Mouse (Mus musculus): ENCODE results near the gene Runx1. TPM values are rescaled to one million over a fixed set of nuclear protein-coding genes. Genes with fewer than 3 reads are reported as not detected.

The Runx1 gene
- total and polyA plus RNA-seq, 3 experiments: 3.6 to 4.9 (median 4.2) TPM

DNA sequence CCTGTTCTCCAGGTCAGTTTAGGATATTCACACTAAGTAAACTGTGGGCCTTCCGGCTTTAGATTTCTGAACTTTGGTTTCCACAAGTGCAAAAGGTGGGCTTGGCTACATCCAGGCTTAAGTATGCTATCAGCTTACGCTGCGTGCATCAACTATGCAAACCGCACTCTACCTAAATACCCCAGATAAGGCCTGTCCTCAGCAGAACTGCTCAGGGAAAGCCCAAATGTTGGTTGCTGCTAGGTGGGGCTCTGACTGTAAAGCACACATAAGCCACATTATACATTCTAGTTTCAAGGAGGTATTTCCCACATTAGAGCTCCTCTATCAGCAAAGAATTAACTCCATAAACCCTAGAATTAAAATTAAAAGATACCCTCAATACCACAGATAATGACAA, 33.0 kb downstream of the Runx1 start:
- no peak for DNase-seq

DNA sequence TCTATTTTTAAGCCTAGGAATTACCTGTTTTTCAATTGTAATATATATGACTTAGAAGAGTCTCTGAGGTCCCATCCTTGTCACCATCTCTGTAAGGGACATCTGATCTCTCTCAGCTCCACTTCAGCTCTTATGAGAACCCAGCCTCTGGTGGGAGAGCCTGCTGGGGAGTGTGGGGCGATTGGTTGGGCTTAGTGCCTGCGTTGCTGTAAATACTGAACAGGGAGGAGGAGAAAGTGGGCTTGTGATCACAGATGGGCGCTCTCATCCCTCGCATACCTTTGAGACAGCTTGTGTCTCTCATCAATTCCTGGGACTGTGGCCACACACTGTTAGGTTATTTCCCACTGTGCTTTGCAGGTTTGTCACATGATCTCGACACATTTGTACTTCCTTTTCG, 35.3 kb downstream of the Runx1 start:
- no peak for DNase-seq

DNA sequence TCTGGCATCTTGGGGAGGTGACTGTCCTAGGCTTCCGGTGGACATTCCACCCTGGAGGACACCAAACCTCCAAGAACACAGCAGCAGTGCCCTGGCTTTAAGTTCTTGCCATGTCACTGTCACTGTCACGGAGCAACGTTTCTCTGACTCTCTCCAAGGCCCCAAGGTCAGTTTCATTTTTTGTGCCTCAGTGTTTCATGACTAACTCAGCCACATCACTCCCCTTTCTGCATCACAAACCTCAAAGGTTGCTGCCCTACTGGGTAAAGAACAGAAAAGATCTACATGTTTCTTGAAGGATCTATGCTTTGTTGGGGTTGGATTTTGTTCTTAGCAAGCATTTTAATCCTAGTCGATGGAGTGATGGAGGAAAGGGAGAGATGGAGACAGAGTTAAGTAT, 36.1 kb downstream of the Runx1 start:
- DNase-seq: no peak

DNA sequence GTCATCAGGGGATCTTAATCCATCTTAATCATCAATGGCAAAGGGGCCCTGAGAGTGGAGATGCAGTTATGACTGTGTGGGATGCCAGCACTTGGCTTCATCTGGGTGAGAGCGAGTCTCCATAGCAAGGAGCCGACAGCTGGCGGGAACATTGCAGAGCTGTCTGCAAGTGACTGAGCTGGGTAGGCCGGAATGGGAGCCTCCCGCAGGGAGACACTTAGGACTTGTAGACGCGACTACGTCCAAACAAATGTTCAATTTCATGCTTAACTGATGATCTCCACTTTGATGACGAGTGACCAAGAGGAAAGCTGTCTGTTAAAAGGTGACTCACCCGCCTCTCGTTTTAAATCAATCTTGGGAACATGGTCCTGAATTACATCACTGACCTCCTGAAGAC, 37.5 kb downstream of the Runx1 start:
- DNase-seq: no peak

DNA sequence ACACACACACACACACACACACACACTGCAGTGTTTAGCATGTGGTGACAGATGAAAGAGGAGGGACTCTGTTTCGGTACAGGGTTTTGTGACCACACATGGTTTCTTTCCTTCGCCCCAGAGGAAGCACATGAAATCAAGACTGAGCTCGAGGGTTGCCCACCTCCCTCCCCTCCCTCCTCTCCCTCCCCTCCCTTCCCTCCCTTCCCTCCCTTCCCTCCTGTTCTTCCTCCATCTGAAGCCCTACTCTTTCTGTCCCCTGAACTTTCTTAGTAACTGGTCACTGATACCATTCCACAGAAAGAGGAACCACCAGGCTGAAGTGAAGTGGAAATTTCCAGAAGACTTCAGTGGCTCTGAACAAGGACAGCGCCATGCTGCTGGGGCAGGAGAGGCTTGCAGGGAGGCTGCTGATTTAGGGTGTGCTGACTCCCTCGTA, 39.0 kb downstream of the Runx1 start:
- DNase-seq: no peak

DNA sequence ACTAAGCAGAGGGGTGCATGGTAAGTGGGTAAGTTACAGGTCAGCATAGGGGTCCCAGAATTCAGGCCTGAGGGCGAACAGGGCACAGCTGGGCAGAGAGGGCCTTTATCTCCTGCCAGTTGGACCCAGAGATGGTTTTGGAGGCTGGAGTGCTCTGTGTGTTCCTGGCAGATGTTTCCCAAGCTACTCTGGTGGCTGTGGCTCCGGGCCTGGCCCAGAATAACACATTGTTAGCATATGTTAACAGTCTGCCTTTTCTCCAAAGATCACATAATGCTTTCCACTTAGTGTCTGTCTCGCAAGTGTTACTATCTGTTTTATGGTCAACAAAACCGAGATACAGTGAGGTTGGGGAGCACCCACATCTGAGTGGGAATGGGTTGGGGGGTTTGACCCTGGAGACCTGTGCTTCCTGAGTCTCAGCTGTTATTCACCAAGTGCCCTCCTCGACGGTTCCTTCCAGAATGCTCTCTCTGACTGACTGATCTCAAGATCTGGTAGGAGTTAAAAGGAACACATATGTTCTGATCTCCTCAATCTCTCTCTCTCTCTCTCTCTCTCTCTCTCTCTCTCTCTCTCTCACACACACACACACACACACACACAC, 39.6 kb downstream of the Runx1 start:
- DNase-seq: no peak

DNA sequence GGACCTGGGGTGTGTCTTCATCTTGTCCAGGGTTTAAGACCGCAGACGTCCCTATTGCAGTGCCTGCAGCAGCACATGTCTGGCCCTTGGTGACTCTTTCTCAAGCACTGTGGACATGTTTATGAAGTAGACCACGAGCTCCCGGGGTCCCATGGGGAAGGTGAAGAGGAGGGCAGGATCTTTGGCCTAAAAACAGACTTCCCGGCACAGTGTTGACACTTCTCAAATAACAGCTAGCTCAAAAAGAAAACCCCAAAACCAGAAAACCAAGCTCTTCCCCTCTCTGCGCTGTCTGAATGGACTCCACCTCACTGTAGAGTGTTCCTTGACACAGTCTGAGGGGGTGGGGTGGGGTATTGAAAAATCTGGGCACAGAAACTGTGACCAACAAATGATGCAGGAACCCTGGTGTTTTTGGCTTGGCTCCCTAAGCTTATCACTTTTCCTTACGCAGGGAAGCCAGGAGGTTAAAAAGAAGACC, 42.3 kb downstream of the Runx1 start:
- no peak for DNase-seq

DNA sequence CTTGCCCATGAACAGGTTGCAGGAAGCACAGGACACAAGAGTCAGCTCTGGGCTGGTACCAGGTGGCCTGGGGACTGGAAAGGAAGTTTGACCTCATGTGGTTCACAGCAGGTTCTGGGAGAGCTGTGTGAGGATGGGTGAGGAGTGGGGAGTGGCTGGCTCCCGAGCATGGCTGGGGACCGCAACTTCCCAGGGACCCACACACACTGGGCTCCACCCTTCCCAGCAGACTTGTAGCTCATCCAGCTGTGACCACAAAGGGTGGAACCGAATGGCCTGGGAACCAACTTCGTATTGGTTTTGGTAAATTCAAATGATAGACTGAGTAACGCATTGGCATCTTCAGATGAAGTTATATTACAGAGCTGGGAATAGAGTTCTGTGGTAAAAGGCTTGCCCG, 43.5 kb downstream of the Runx1 start:
- no peak for DNase-seq

DNA sequence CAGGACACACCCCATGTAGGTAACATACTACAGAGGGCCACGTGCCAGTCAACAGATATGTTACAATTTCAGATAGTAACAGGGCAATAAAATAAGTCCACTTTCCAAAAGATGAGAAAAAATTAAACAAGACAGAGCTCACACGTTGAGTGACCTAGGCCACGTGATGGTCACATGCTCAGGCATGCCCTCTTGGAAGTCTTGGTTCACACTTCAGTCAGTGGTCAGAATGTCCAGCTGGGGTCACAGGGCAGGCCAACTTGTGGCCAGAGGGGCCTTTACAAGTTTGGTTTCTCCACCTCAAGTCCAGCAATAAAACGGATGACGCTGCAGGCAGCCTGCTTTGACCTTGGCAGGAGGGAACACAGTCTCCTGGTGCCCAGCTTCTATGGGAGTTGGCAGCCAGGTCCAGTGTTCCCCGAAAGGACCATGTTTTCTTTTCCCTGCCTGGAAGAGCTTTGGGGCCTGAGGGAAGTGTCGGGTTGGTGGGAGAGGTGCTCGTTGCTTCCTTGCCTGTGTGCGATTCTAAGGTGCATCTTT, 46.0 kb downstream of the Runx1 start:
- peak; percentile 33 for DNase-seq

DNA sequence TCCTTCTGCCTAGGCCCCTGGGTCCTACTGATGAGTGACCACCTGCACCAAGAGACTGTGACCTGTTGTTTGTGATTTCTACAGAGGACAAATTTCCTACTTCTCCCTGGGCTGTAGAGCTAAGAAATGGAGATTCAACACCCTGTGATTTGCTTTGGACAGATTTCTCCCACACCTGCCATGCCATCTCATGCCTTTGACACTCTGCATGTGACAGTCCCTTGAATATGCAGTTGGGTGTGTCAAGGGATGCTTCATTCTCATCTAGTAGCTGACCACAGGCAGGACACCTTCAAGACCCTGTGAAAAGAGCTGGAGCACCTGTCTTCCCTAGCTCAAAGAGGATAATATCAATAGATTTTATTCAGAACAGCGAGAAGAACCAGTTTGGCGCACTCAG, 46.8 kb downstream of the Runx1 start:
- no peak for DNase-seq

DNA sequence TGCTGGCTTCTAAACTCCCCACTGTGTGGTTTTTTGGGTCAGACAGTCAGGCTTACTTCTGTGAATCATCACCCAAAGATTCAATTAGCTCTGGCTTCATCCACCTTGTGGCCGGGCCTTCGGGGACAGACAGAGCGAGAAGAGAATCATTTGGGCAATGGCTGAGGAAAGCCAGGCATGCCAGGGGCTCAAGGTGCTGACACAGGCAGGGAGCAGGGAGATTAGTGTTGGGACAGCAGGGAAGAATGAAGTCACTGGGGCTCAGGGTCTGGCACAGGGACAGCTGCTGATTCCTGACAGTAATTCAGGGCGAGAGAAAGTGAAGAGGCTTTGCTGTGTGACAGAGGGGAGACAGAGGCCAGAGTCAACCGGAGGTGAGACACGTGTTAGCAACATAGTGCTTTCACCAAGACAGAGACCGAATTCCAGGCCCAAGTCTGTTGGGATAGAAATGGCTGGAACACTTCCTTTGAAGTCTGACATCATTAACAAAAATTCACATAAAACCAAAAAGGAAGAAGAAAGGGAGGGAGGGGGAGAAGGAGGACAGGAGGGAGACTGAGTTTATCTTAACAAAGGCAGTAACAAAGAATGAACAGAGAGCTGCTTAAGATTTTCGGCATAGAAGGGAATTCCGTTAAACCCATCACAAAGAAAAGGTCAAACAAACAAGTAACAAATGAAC, 47.7 kb downstream of the Runx1 start:
- no peak for DNase-seq

DNA sequence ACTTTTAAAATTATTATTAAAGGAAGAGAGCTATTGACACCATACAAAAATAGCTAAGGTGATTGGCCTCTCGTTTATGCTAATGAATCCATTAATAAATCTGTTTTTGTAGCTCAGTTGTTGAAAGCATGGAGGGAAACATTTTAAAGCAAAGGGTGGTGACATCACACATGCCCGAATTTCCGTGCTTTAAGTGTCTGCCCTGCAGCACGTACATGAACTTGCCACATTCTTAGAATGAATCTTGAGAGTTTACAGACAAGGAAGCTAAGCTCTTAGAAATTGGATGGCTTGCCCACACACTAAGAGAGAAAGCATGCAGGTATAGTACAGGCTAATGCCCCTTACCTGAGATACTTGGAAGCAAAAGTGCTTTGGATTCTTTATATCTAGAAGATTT, 58.1 kb downstream of the Runx1 start:
- DNase-seq: no peak

DNA sequence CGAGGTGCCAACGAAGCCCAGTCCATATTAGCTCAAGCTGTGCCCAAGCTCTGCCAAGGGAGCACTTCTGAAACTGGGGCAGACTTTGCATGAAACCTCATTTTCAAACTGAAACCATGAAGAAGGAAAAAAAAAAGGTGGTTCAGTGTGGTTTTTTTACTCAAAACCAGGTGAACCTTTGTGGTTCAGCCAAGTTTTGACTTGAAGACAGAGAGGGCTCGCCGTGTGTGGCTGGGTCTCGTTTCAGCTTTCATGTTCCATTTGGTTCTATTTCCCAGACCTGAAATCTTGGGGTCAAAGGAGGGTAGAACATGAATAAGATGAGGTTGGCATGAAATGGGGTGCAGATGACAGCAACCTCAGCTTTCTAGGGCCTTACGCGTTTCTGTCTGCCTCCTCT, 58.5 kb downstream of the Runx1 start:
- no peak for DNase-seq

DNA sequence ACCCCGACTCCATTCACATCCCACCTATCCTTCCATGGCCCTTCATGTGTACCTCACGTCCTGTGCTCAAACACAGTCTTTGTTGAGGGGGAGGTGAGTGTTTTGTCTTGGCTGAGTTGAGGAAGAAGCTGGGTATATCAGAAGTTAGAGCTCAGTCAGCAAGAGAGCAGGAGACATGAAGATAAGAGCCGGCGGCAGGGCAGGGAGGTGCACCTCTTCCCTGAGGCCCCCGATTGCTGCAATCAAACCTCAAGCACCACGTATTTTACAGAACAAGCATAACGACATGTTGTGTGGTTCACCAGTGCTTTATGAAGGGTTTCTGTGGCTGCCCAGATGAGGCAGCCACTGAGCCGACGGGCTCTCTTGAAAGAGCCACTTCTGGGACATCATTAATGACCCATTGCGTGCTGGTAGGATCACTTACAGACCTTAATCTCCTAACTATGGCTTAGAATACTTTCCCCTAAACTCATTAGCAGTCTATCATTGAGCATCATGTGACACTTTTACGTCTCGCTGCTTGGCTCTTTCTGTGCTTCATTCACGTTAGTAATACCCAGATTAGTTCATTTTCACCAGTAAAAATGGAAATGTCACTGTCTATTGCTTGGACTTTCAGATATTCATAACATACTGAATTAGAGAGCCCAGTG, 61.1 kb downstream of the Runx1 start:
- DNase-seq: no peak

DNA sequence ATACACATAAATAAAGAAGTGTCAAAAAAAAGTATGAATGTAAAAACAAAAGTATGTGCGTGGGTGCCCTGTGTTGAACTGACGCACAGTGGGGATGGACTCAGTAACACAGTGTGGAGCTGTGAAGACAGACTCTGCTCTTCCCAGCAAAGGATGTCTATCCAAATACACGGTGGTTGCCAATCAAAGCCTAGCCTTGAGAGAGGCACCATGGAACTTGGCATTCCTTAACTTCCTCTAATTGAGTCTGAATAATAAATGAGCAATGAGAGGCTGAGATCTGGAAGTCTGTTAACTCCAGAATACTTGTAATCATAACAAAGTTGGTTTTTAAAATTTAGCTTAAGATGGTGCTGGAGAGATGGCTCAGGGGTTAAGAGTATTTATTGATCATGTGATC, 62.3 kb downstream of the Runx1 start:
- no peak for DNase-seq

DNA sequence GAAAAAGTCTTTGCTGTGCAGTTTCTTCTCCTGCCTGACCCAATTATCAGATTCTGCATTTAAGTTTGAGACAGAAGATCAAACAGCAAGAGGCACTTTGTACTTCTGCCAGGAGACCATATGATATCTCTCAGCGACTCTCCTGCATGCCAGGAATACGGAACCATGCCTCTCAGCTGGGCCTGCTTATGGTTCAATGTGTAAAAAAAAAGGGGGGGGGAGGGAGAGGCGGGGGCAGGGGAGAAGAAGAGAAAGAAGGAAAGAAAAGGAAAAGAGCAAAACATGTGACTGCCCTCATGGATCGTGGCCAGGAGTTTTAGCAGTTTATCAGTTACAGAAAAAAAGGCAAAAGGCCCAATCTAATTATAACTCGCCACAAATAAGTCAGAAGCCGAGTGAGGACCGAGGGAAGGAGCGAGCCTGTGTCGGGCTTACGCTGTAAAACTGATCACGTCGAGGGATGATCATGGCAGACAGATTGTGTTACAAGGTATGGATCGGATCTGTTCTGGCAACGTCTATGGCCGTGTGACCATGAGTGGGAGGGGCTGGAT, 63.9 kb downstream of the Runx1 start:
- DNase-seq: peak; percentile 33

DNA sequence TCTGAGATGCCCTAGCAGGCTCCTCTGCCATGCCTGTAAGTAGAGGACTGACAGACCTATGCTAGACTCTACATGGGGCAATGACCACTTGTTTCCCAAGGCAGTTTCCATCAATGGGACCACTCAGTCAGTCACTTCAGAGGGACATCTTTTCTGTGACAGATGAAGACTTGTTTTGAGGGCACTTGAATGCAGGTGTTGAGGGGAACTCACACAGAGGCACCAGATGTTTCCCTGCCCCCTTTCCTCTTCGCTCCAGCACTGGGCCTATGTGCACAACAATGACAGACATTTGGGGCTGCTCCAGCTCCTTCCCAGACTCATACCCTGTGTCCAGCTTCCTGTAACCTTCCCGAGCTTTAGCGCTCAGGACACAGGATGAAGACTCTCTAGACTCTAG, 65.9 kb downstream of the Runx1 start:
- no peak for DNase-seq

DNA sequence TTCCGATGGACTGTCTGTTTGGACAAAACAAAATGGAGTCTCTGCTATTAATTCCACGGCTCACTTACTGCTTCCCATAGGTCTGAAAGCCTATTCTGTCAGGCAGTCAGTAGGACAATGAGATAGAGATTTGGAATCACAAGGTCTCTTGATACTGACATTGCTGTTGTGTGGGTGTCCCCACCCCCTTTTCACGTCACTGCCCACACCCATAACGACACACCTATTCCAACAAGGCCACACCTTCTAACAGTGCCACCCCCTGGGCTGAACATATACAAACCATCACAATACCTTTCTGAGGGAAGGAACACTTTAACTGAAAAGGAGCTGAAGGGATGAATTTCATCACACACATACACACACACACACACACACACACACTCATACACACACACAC, 68.4 kb downstream of the Runx1 start:
- no peak for DNase-seq

DNA sequence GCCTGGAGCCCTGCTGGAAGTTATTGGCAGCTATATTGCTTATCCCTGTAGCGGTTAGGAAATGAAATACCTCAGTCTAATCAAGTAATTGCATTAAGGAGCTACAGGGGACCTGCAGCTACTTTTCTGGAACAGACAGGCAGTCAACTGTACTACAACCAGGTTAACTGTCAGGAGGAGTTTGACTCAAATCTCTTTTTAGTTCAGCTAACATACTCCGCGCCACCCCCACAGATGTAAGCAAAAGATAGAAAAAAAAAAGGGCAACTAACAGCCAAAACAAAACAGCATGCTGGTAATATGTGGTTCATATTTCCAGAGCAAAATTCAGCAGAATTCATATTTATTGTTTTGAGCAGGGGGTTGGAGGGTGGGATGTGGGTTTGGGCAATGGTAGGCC, 72.0 kb downstream of the Runx1 start:
- no peak for DNase-seq

DNA sequence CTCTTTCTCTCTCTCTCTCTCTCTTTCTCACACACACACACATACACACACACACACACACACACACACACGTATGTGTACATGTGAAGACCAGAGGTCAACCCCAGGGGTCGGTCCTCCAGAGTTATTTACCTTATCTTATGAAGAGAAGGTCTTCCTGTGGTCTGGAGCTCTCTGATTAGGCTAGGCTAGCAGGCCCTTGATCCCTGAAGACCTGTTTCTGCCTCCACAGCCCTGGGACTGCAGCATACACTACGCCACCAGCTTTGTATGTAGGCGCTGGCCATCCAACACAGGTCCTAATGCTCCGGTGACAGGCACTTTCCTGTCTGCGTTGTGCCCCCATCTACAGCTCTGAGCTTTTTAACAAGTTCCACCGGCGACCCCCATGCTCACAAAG, 72.8 kb downstream of the Runx1 start:
- no peak for DNase-seq

DNA sequence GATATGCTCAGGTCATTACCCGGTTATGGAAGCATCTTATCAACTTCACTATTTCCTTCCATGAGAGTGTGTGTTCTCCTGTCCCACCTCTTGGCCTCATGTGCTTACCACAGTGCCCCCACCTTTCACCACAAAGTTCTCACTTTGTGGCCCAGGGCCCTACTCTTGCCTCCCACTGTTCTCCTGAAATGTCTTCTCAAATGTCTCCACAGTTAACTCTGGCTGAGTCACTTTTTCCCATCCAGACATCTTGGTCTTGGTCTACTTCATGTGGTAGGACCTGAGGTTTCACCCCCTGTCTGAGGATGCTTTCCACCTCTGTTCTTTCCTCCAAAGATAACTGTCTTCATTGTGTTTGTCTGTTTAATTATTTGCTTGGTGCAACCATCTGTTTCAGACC, 77.7 kb downstream of the Runx1 start:
- no peak for DNase-seq

DNA sequence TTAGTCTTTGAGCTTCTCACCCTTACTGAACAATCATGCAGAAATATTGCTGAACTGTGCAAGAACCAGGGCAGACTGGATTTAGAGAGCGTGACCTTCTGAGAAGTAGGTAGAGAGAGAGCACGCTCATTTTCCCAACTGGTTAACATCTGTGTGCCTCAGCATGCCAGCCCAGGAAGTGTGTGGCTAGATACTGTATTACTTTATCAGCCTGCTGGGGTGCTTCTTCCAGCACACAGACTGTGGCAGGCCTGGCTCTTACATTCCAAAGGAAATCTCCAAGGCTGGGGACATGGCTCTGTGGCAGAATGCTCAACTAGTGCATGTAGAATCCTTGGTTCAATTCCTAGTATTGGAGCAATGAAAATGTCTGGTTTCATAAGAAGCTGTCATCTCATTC, 78.9 kb downstream of the Runx1 start:
- DNase-seq: no peak

DNA sequence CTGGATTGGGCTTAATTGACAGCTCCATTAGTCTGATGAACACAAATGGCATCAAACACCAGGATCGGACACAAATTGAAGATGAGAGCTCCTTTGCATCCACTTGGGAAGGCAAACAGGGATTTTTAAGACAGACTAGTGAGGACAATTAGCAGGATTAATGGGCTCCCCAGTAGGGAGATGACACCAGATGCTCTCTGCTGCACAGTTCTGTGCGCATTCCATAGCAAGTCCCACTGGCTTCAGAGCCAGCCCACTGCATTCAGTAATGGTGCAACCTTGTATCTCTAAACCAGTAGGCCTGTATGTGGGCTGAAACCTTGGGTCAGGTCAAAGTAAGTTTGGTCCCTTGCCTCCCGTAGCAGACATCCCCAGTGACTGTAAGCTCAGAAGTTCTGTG, 80.7 kb downstream of the Runx1 start:
- no peak for DNase-seq

All from adrenal gland, adult 2 months (tissue).